Mouse (Mus musculus) B cell, adult 62 days (primary cell): Measurements from ENCODE around the gene Ndufb2. TPM values are rescaled to one million over a fixed set of nuclear protein-coding genes. Genes with fewer than 3 reads are reported as not detected.

Source experiments
- total RNA-seq: library from RNA; stranded (reverse); gene quantifications from 4 replicates; pipeline ENCODE4 v1.2.4, GENCODE M21; 2023

Gene Ndufb2
- 41.0 to 49.5 TPM (median 47.9 TPM) in 4 replicates for total RNA-seq

GRCm38 (mm10) chr6:39592401-39593214, at the start of gene Ndufb2:
TSS of gene Ndufb2 (plus strand) at chr6:39592574.

GRCm38 (mm10) chr6:39557723-39558261, 34.6 kb upstream of the Ndufb2 start, which contains the start of gene Dennd2a:
TSS of gene Dennd2a (minus strand) at chr6:39557867.

GRCm38 (mm10) chr6:39573791-39574554, 18.4 kb upstream of the Ndufb2 start, which contains the start of gene Adck2:
TSS of gene Adck2 (plus strand) at chr6:39573873.

GRCm38 (mm10) chr6:39585517-39585916, 6.9 kb upstream of the Ndufb2 start, which contains the start of gene Gm42420:
TSS of gene Gm42420 (plus strand) at chr6:39585753.

Other genes starting within 250 kb of the Ndufb2 start
- 42.9 to 48.2 TPM (median 46.2 TPM) in 4 replicates for gene Slc37a3, start 214.9 kb upstream of the Ndufb2 start, total RNA-seq
- gene Rab19, start 211.4 kb upstream of the Ndufb2 start, total RNA-seq: 5.6 to 9.9 TPM (median 8.4 TPM) in 4 replicates
- 75.1 to 82.0 TPM (median 77.9 TPM) in 4 replicates for gene Mkrn1, start 172.1 kb upstream of the Ndufb2 start, total RNA-seq
- 0.43 to 0.66 TPM in 2 of 4 replicates, not detected in the others for gene Dennd2a, start 34.7 kb upstream of the Ndufb2 start, total RNA-seq
- gene Adck2, start 18.7 kb upstream of the Ndufb2 start, total RNA-seq: 32.4 to 42.7 TPM (median 35.8 TPM) in 4 replicates
- gene Gm42420, start 6.8 kb upstream of the Ndufb2 start, total RNA-seq: 1.9 TPM in 1 of 4 replicates, not detected in the others
- gene Braf, start 132.9 kb downstream of the Ndufb2 start, total RNA-seq: 35.1 to 42.3 TPM (median 39.0 TPM) in 4 replicates
- gene Mrps33, start 218.4 kb downstream of the Ndufb2 start, total RNA-seq: 31.7 to 40.5 TPM (median 36.7 TPM) in 4 replicates